Mouse (Mus musculus) erythroblast, embryonic 14.5 days (primary cell): Measurements from ENCODE around the gene Bnip2.

Source experiments
- GATA1 ChIP-seq: IDR thresholded peaks from 2 replicates; pipeline ENCODE4 v1.6.1; 2012; ENCODE audit warnings: low read length, inconsistent platforms, mixed read lengths
- TAL1 ChIP-seq: IDR thresholded peaks from 3 replicates; pipeline ENCODE4 v1.6.1; 2012; ENCODE audit warnings: low read length, inconsistent platforms, mixed read lengths

GRCm38 (mm10) chr9:70015632-70016031 lies 26.4 kb downstream of the Bnip2 start:
- TF ChIP-seq GATA1 (no peak), TAL1 (no peak)
